Mouse (Mus musculus): ENCODE data around the gene N4bp2. TPM values are rescaled to one million over a fixed set of nuclear protein-coding genes. Genes with fewer than 3 reads are reported as not detected.

N4bp2 gene
- polyA plus RNA-seq, 1 experiment from 2014 or later = 22.4 TPM

- H3K4me3 ChIP-seq (ENCODE audit: low read depth, low read length) = no peak overlapping the region
- no peaks in the 10 kb centered on the region for H3K27me3 ChIP-seq (replicated peaks; ENCODE audit: control insufficient read depth, insufficient read depth, low read length)
- DNase-seq (ENCODE audit: low spot score) (no peak), ATAC-seq (no peak)
- peaks cover 33% of the 10 kb centered on the region for H3K36me3 ChIP-seq (ENCODE audit: control insufficient read depth, insufficient read depth, low read length)
- no peak overlapping the region for H3K9ac ChIP-seq (ENCODE audit: low read length)
- no peak overlapping the region for H3K4me2 ChIP-seq (ENCODE audit: low read length)
- H3K4me1 ChIP-seq (ENCODE audit: control insufficient read depth, insufficient read depth, low read length) = no peaks in the 10 kb centered on the region
- 84% methylated on average over 2 of the region's 2 CpGs for WGBS
- no peak overlapping the region for H3K27ac ChIP-seq (ENCODE audit: low read depth, low read length)
- no peaks in the 10 kb centered on the region for H3K9me3 ChIP-seq (replicated peaks; ENCODE audit: control insufficient read depth, low read length)
Observed at GRCm38 (mm10) chr5:65829059-65829458, 65.7 kb downstream of the N4bp2 start.

- Histone ChIP-seq H3K4me2 (ENCODE audit: low read length) (no peak overlapping the region), H3K36me3 (ENCODE audit: control insufficient read depth, insufficient read depth, low read length) (peaks cover 12% of the 10 kb centered on the region), H3K9ac (ENCODE audit: low read length) (no peak overlapping the region), H3K9me3 (replicated peaks; ENCODE audit: control insufficient read depth, low read length) (no peaks in the 10 kb centered on the region), H3K4me3 (ENCODE audit: low read depth, low read length) (no peak overlapping the region), H3K27ac (ENCODE audit: low read depth, low read length) (no peak overlapping the region), H3K27me3 (replicated peaks; ENCODE audit: control insufficient read depth, insufficient read depth, low read length) (no peaks in the 10 kb centered on the region), H3K4me1 (ENCODE audit: control insufficient read depth, insufficient read depth, low read length) (no peaks in the 10 kb centered on the region)
- 92% methylated on average over 11 of the region's 11 CpGs for WGBS
- DNase-seq (ENCODE audit: low spot score) = no peak
- ATAC-seq = no peak
Observed at GRCm38 (mm10) chr5:65831917-65832618, 68.7 kb downstream of the N4bp2 start.

DNA sequence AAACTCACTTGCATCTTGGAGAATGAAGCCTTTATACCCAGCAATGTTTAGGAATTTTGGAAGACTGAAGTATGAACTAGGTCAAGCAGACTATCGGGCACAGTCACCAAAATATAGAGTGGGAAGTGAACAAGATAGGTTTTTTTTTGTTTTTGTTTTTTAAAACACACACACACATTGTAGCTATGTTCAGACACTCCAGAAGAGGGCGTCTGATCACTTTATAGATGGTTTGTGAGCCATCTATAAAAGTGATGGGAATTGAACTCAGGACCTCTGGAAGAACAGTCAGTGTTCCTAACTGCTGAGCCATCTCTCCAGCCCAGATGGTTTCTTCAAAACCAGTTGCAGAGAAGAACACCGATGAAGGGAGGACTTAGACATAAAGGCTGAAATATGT, 69.8 kb downstream of the N4bp2 start:
- H3K9me3 ChIP-seq (replicated peaks; ENCODE audit: control insufficient read depth, low read length) = no peaks in the 10 kb centered on the region
- 87% methylated on average over 3 of the region's 3 CpGs for WGBS
- H3K36me3 ChIP-seq (ENCODE audit: control insufficient read depth, insufficient read depth, low read length) = peaks cover 8% of the 10 kb centered on the region; the same call in 1 of the 2 replicates
- no peak overlapping the region for H3K27ac ChIP-seq (ENCODE audit: low read depth, low read length)
- H3K4me3 ChIP-seq (ENCODE audit: low read depth, low read length) = no peak overlapping the region
- ATAC-seq = no peak
- H3K4me2 ChIP-seq (ENCODE audit: low read length) = no peak overlapping the region
- no peaks in the 10 kb centered on the region for H3K4me1 ChIP-seq (ENCODE audit: control insufficient read depth, insufficient read depth, low read length)
- H3K27me3 ChIP-seq (replicated peaks; ENCODE audit: control insufficient read depth, insufficient read depth, low read length) = no peaks in the 10 kb centered on the region
- no peak overlapping the region for H3K9ac ChIP-seq (ENCODE audit: low read length)
- DNase-seq (ENCODE audit: low spot score) = no peak

GRCm38 (mm10) chr5:65833766-65834498, 70.6 kb downstream of the N4bp2 start:
- H3K27me3 ChIP-seq (replicated peaks; ENCODE audit: control insufficient read depth, insufficient read depth, low read length) = no peaks in the 10 kb centered on the region
- H3K4me3 ChIP-seq (ENCODE audit: low read depth, low read length) = no peak overlapping the region
- DNase-seq (ENCODE audit: low spot score) (no peak), ATAC-seq (no peak)
- WGBS = 93% methylated on average over 8 of the region's 8 CpGs
- H3K27ac ChIP-seq (ENCODE audit: low read depth, low read length) = no peak overlapping the region
- H3K9ac ChIP-seq (ENCODE audit: low read length) = no peak overlapping the region
- H3K4me1 ChIP-seq (ENCODE audit: control insufficient read depth, insufficient read depth, low read length) = no peaks in the 10 kb centered on the region
- H3K36me3 ChIP-seq (ENCODE audit: control insufficient read depth, insufficient read depth, low read length) = peaks cover 6% of the 10 kb centered on the region; the same call in 1 of the 2 replicates
- H3K9me3 ChIP-seq (replicated peaks; ENCODE audit: control insufficient read depth, low read length) = no peaks in the 10 kb centered on the region
- no peak overlapping the region for H3K4me2 ChIP-seq (ENCODE audit: low read length)

GRCm38 (mm10) chr5:65838053-65838452, 74.7 kb downstream of the N4bp2 start:
- DNase-seq (ENCODE audit: low spot score) = no peak
- no peak for ATAC-seq
- Histone ChIP-seq H3K4me2 (ENCODE audit: low read length) (no peak overlapping the region), H3K36me3 (ENCODE audit: control insufficient read depth, insufficient read depth, low read length) (no peaks in the 10 kb centered on the region), H3K9me3 (replicated peaks; ENCODE audit: control insufficient read depth, low read length) (no peaks in the 10 kb centered on the region), H3K27ac (ENCODE audit: low read depth, low read length) (no peak overlapping the region), H3K9ac (ENCODE audit: low read length) (no peak overlapping the region), H3K4me3 (ENCODE audit: low read depth, low read length) (no peak overlapping the region), H3K27me3 (replicated peaks; ENCODE audit: control insufficient read depth, insufficient read depth, low read length) (no peaks in the 10 kb centered on the region), H3K4me1 (ENCODE audit: control insufficient read depth, insufficient read depth, low read length) (no peaks in the 10 kb centered on the region)
- 90% methylated on average over 6 of the region's 6 CpGs for WGBS

DNA sequence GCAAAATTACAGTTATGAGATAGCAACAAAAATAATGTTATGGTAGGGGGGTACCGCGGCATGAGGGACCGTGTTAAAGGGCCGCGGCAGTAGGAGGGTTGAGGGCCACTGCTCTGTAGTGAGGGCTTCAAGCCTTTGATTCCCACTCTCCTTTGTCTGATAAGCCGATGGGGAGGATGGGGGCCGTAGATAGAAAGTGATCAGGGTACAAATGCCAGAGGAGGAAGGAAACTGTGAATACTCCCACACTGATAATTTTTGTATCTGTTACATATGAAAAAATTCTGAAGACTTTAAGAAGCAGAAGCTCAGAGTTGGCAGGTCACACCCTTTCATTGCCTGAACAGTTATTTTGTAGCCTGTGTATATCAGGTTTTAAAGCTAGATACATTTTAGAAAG, 79.6 kb downstream of the N4bp2 start:
- DNase-seq (ENCODE audit: low spot score) (no peak), ATAC-seq (no peak)
- no peak overlapping the region for H3K4me2 ChIP-seq (ENCODE audit: low read length)
- no peak overlapping the region for H3K4me3 ChIP-seq (ENCODE audit: low read depth, low read length)
- no peak overlapping the region for H3K9ac ChIP-seq (ENCODE audit: low read length)
- H3K9me3 ChIP-seq (replicated peaks; ENCODE audit: control insufficient read depth, low read length) = no peaks in the 10 kb centered on the region
- no peaks in the 10 kb centered on the region for H3K36me3 ChIP-seq (ENCODE audit: control insufficient read depth, insufficient read depth, low read length)
- WGBS = 96% methylated on average over 7 of the region's 7 CpGs
- H3K27me3 ChIP-seq (replicated peaks; ENCODE audit: control insufficient read depth, insufficient read depth, low read length) = no peaks in the 10 kb centered on the region
- H3K27ac ChIP-seq (ENCODE audit: low read depth, low read length) = no peak overlapping the region
- H3K4me1 ChIP-seq (ENCODE audit: control insufficient read depth, insufficient read depth, low read length) = no peaks in the 10 kb centered on the region

GRCm38 (mm10) chr5:65846534-65846933, 83.2 kb downstream of the N4bp2 start:
- H3K9ac ChIP-seq (ENCODE audit: low read length) = no peak overlapping the region
- H3K4me2 ChIP-seq (ENCODE audit: low read length) = no peak overlapping the region
- H3K27me3 ChIP-seq (replicated peaks; ENCODE audit: control insufficient read depth, insufficient read depth, low read length) = no peaks in the 10 kb centered on the region
- no peaks in the 10 kb centered on the region for H3K4me1 ChIP-seq (ENCODE audit: control insufficient read depth, insufficient read depth, low read length)
- no peak for ATAC-seq
- H3K27ac ChIP-seq (ENCODE audit: low read depth, low read length) = no peak overlapping the region
- H3K36me3 ChIP-seq (ENCODE audit: control insufficient read depth, insufficient read depth, low read length) = no peaks in the 10 kb centered on the region
- DNase-seq (ENCODE audit: low spot score) = no peak
- no peak overlapping the region for H3K4me3 ChIP-seq (ENCODE audit: low read depth, low read length)
- H3K9me3 ChIP-seq (replicated peaks; ENCODE audit: control insufficient read depth, low read length) = no peaks in the 10 kb centered on the region
- 87% methylated on average over 8 of the region's 8 CpGs for WGBS

DNA sequence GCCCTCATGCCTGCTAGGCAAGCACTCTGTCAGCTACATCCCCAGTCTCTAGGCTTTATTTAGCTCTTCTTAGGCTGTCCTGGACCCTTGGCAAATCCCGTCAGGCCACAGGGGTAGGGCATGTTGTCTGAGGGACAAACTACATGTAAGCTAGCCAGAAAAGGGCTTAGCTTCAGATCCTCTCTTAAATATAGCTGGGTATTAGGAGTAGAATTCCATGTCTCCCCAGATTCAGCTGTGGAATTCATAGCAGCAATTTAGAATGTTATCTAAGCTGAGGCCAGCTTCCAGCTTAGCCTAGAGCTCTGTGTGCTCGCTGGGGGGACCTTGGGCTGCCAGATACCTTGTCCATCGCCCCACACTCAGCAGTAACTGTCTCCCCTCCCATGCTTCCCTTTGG, 83.6 kb downstream of the N4bp2 start:
- no peak overlapping the region for H3K4me3 ChIP-seq (ENCODE audit: low read depth, low read length)
- no peaks in the 10 kb centered on the region for H3K9me3 ChIP-seq (replicated peaks; ENCODE audit: control insufficient read depth, low read length)
- H3K27ac ChIP-seq (ENCODE audit: low read depth, low read length) = no peak overlapping the region
- no peaks in the 10 kb centered on the region for H3K36me3 ChIP-seq (ENCODE audit: control insufficient read depth, insufficient read depth, low read length)
- 85% methylated on average over 3 of the region's 3 CpGs for WGBS
- no peak for DNase-seq (ENCODE audit: low spot score)
- H3K9ac ChIP-seq (ENCODE audit: low read length) = no peak overlapping the region
- no peak for ATAC-seq
- H3K4me2 ChIP-seq (ENCODE audit: low read length) = no peak overlapping the region
- no peaks in the 10 kb centered on the region for H3K27me3 ChIP-seq (replicated peaks; ENCODE audit: control insufficient read depth, insufficient read depth, low read length)
- H3K4me1 ChIP-seq (ENCODE audit: control insufficient read depth, insufficient read depth, low read length) = no peaks in the 10 kb centered on the region

GRCm38 (mm10) chr5:65847656-65848055, 84.3 kb downstream of the N4bp2 start:
- Histone ChIP-seq H3K36me3 (ENCODE audit: control insufficient read depth, insufficient read depth, low read length) (no peaks in the 10 kb centered on the region), H3K9ac (ENCODE audit: low read length) (no peak overlapping the region), H3K27me3 (replicated peaks; ENCODE audit: control insufficient read depth, insufficient read depth, low read length) (no peaks in the 10 kb centered on the region), H3K4me1 (ENCODE audit: control insufficient read depth, insufficient read depth, low read length) (no peaks in the 10 kb centered on the region), H3K4me2 (ENCODE audit: low read length) (no peak overlapping the region), H3K27ac (ENCODE audit: low read depth, low read length) (no peak overlapping the region), H3K4me3 (ENCODE audit: low read depth, low read length) (no peak overlapping the region), H3K9me3 (replicated peaks; ENCODE audit: control insufficient read depth, low read length) (no peaks in the 10 kb centered on the region)
- DNase-seq (ENCODE audit: low spot score) (no peak), ATAC-seq (no peak)
- 88% methylated on average over 7 of the region's 7 CpGs for WGBS
